Mouse (Mus musculus) CD4-positive, CD25-positive, alpha-beta regulatory T cell, adult 4 months (primary cell): ENCODE results near the gene Lrrc56. TPM values are rescaled to one million over a fixed set of nuclear protein-coding genes. Genes with fewer than 3 reads are reported as not detected.
"Not testable (repeated sequence)": the region's sequence is repeated elsewhere in the genome, so short reads cannot be mapped to it uniquely, and the experiment has no call there.

Source experiments
- ATAC-seq: one replicate; pipeline ENCODE4 v1.8.0; 2017
- polyA plus RNA-seq, 2 experiments: library from polyadenylated mRNA; unstranded; fragments of 100-300 nt; shearing (Covaris generic); gene quantifications; one replicate each; pipeline ENCODE4 v1.2.1; 2017

Gene Lrrc56
- polyA plus RNA-seq, 2 experiments from 2014 or later = 2.2 to 4.5 TPM

DNA sequence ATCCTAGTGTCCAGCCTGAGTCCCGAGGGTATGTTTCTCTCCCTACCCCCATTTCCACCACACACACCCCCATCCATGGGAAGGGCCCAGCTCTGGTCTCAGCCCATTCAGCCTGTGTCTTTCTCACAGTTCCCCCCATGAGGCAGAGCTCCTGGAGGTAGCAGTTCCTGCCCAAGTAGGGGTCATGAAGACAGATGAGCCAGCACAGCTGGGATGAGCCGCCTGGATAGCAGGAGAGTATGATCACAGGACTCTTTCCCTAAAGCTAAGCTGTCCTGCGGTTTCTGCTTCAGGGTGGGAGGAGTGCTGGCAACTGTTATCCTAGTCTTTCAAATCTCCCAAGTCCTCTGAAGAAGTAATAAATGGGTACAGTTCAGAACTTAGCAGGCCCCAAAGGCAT, 24.2 kb downstream of the Lrrc56 start:
- no peak for ATAC-seq

DNA sequence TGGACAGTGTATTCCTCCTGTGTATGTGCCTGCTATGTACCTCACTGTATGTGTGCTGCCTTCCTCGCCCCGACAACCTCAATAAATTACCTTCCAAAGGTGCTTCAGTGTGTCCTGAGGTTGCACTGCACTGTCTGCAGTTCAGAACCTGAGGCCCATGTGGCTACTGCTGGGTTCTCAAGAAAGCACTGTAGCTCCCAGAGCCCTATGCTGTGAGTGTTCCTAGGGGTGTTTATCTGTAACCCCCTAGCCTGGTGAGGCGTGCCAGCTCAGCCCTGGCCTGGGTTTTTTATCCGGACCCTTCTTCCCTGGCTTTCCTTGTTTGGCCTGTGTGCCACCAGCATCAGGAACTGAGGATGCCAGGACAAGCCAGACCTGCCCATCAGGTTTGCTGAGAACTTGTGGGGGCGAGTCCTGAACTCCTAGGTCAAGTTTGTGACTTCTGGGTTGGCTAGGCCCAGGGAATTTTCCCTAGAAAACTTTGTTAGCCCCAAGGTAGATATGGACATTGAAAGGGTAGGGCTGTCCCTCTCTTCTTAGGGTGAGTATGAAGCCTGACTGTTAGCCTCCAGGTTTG, 24.7 kb downstream of the Lrrc56 start:
- ATAC-seq = no peak

DNA sequence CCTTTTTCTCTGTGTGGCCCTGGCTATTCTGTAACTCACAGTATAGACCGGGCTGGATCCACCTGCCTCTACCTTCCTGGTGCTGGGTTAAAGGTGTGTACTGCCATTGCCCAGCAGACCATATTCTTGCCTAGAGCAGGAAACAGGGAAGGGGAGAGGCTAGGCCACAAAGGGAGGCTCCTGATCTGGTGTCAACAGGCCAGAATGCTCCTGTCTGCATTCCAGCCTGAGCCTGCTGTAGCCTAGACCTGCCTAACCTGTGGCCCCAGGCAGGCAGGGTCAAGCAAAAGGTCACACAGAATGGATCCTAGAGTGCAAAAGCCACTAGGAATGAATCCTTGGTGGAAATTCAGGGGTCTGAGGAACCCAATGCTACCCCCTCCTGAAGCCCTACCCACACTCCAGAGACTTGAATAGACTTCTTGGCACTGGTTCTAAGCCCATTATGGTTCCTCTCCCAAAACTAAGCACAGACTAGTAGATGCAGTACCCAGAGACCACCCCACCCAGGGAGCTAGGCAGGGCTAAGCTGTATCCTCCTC, 25.7 kb downstream of the Lrrc56 start:
- no peak for ATAC-seq

DNA sequence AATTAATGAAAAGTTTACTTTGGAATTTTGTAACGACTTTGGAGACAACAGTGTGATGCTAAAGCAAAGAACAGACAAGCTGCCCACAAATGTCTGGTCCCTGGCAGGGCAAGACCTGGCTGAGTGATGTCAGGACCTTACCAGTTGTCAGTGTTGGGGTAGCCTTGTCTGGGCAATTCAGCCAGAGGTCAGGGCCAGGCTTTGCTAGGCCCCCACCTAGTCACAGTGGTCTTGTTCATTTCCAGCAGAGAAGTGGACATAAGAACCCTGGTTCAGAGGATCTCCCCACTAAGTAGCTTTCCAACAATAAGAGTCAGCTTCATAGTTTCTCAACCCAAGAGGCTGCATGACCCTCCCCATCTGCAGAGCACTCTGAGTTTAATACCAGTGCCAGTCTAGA, 26.4 kb downstream of the Lrrc56 start:
- ATAC-seq = no peak

DNA sequence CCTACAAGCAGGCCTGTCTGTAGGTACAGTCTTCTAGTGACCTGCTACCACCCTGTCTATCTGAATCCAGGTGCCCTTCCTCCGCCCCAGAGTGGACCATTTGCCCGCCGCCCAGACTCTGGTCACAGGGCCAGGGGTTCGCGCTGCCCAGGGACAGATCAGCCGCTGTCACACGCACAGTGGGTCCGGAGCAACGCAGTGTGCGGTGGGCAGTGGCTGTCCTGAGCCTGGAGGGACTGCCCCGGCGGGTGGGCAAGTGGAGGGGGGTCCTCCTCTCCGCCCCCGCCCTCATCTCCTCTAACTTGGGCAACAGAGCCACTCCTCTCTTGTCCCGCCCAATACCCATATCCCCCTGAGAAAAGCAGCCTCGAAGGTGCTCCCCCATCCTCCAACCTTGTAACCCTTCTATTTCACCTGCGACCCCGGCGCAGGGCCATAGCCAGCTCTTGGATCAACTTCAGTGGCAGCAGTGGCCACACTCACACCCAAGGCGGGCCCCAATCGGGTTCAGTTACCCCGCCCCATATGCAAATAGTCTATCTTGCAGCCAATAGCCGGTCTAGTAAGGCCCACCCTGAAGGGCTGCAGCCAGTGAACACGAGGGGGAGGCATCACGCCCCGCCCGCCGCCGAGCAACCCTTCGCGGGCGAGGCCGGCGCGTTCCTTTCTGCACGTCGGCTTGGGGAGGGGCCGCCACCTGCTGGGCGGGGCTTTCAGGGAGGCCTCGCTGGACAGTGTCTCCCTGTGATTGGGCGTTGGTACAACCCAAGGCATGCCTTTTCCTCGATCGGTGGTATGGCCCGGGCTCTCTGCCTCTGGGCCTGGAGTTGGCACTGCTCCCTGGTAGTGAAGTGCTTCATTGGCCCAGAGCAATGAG, 27.5 kb downstream of the Lrrc56 start:
- peak; percentile 93 for ATAC-seq

DNA sequence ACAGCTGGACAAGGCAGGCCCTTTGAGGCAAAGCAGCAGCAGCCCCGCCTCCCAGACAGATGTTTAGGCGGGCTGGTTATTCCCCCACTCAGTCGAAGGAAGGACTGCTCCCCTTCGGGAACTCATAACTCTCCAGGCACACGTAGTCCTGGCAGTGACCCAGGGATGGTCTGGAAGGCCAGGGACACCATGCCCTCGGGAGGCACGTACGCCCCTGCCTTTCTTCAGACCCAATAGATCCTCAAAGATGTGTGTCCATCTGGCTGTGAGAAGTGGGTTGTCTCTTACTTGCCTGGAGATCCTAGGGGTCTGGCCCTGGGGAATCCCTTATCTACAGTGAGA, 28.1 kb downstream of the Lrrc56 start:
- ATAC-seq = no peak

DNA sequence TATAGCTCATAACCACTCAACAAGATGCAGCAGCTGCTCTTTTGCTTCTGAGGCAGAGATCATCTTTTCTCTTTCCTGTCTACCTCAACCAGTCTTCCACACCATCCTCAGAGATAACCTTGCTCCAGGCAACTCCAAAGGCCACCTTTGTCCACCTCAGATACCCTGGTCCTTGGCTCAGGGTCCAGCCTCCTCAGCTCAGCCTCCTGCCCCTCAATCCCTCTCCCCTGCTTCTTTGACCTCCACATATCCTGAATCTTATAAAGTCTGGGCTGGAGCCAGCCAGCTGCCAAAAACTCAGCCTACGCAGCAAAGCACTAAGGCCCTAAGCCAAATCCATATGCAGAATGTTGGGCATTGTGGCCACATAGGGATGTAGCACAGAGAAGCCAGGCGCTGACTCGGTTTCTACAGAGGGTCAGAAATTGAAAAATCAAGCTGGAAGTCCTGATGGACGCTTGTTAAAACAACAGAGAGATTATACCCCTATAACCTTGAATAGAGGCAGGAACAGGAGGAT, 28.8 kb downstream of the Lrrc56 start:
- no peak for ATAC-seq

DNA sequence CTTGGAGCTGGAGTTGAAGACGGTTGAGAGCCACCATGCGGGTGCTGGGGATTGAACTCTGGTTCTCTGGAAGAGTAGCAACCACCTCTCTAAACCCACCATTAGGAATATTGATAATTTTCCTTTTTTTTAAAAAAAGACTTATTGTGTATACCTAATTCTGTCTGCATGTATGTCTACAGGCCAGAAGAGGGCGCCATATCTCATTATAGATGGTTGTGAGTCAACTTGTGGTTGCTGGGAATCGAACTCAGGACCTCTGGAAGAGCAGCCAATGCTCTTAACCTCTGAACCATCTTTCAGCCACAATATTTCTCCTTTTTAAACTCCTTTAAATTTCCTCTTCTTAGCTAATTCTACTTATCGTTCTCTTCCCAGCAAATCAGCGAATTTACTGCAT, 32.6 kb downstream of the Lrrc56 start:
- ATAC-seq = no peak

DNA sequence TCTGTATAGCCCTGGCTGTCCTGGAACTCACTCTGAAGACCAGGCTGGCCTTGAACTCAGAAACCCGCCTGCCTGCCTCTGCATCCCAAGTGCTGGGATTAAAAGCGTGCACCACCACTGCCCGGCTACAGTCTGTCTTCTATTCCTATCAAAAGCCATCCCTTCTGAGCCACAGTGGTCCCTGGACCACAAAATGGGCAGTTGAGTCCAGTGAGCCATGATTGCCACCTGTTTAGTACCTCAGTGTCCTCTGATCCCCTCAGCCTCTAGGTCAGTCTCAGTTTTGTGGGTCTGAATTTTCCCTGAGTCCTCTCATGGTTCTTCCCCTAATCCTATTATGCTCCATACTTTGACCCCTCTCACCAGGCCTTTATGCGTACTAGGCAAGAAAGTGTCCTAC, 33.8 kb downstream of the Lrrc56 start:
- no peak for ATAC-seq

DNA sequence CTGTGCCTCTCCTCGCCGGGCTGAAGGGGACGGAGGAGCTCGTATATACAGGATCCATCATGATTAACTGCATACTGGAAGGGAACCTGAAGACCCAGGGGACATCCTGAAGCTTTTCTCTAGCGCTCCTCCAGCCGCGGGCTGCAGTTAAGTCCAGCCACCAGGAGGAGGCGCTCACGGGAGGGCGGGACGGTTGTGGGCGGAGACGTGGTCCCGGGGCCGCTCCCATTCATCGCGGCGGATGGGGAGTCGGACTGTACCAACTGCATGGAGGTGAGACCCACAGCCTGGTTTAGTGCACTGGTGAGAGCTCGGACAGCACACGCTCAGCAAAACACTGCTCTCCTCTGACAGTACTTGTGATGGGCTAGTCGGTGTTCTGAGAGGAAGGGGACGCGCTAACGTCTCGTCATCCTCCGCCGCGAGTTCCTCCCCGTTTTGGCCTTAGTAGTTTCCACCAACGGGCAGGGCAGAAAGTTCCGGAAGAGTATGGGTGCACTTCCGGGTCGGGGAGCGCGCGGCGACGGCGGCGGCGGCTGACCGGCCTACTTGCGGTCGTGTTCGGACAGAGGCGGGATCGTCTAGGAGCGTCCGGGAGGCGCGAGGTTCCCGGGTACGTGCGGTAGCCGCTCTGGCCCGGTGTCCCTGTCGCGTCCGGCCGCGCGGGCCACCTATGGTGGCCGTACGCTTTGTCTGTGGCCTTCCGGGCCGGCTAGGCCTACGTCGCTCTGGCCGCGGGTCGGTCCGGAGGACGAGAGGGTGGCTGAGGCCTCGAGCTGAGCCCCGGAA, 34.5 kb downstream of the Lrrc56 start, which contains the start of gene Phrf1:
Gene Phrf1 (plus strand): TSS at position 506 of the 789 bp plus-strand sequence.
- ATAC-seq = peak; percentile 95

DNA sequence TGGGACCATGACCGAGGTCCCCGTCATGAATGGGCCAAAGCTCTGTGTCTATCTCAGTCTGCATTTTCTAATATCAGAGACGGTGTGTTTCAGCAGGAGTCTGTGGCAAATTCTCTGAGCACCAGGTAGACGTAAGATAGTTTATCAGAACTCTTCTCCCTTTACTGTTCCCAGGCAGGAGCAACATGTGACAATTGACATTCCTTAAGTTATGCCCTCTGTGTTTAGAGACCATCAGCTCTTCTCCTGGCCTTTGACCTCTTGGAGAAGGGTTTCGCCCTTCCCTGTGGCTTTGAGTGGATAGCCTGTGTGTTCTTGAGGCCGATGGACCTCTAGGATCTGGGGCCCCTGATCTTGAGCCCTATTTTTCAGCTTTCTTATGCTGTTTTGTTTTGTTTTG, 35.7 kb downstream of the Lrrc56 start:
- no peak for ATAC-seq

DNA sequence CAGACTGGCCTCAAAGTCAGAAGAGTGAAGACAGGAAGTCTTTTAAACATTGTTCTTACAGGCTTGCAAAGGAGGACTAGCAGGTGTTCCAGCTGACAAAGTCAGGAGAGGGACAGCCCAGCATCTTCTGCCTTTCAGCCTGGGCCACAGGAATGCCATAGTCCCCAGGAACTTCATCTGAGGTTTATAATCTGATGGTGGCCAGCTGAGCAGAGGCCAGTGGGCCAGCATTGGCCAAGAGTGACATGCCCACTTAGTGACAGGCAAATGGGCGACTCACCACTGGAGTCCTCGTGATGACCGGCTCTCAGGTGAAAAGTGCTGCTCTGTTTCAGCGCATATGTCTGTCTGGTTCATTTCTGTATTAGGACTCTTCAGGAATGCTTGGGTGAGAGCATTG, 36.6 kb downstream of the Lrrc56 start:
- no peak for ATAC-seq

DNA sequence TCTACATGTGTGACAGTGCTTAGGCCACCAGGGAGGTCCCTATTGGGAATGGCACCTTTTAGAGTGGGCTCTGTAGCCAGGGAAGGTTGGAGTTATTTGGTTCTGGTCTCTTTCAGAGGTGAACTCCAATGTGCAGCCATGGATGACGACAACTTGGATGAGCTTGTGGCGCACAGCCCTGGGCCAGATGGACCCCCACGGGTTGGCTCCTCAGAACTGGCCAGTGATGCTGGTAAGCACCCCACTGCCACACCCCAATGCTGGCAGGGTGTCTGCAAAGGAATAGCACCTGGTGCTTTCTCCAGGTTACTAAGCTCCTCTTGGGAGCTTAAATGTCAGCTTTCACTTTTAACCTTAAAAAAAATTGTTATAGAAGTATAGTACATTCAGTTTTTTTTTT, 37.2 kb downstream of the Lrrc56 start:
- no peak for ATAC-seq

DNA sequence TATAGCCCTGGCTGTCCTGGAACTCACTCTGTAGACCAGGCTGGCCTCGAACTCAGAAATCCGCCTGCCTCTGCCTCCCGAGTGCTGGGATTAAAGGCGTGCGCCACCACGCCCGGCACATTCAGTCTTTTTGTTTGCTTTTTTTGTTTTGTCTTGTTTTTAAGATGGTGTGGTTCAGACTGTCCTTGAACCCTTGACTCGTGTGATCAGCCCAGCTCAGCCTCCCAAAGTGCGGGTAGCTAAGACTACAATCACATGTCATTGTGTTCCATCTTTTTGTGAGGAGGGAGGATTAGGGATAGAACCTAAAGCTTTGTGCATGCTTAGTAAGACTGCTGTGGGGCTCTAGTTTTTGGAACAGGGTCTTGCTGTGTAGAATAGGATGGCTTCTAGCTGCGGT, 37.6 kb downstream of the Lrrc56 start:
- ATAC-seq = no peak

DNA sequence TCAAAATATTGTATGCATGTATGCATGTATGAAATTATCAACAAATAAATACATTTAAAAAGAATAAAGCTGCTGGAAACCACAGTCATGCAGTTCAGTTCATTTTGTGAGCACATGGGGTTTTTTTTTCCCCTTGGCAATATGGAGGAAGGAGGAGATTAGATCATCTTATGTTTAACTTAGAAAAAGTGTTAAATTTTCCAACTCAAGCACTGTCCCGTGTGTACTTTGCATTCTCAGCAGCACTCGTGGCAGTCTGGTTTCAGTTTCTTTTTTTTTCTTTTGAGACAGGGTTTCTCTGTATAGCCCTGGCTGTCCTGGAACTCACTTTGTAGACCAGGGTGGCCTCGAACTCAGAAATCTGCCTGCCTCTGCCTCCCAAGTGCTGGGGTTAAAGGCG, 56.5 kb downstream of the Lrrc56 start:
- not testable (repeated sequence) for ATAC-seq

DNA sequence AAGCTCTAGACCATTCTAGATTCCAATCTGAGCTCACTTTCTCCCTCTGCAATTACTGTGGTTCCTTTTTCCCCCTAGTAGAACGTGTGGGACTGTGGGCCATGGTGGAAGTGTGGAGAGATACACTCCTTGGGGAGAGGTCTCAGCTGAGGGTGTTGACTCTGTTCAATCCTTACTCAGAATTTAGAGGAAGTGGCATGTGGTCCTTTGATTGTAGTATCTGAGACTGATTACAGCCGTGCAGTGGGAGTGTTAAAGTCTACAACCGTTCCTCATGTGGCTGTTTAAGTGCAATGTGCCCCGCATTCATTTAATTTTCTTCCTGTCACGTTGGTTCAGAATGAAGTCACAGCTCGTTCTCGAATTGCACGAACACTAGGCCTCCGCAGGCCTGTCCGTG, 62.2 kb downstream of the Lrrc56 start:
- ATAC-seq = no peak

Other genes starting within 250 kb of the Lrrc56 start
- not detected for gene Ifitm5, start 243.9 kb upstream of the Lrrc56 start, polyA plus RNA-seq
- under 1 TPM in 1 of 2 experiments, not detected in 1; 0.82 TPM for gene Gm45717, start 238.2 kb upstream of the Lrrc56 start, polyA plus RNA-seq
- 10 to 100 TPM; 39.6 to 46.5 TPM for gene Ifitm2, start 238.2 kb upstream of the Lrrc56 start, polyA plus RNA-seq
- not detected for gene Ifitm1, start 226.9 kb upstream of the Lrrc56 start, polyA plus RNA-seq
- 1 to 10 TPM; 2.9 to 4.4 TPM for gene Ifitm3, start 183.4 kb upstream of the Lrrc56 start, polyA plus RNA-seq
- not detected for gene Ifitm6, start 176.2 kb upstream of the Lrrc56 start, polyA plus RNA-seq
- not detected for gene Gm17387, start 165.0 kb upstream of the Lrrc56 start, polyA plus RNA-seq
- 1 to 10 TPM; 6.6 to 7.8 TPM for gene B4galnt4, start 133.1 kb upstream of the Lrrc56 start, polyA plus RNA-seq
- 100 to 1,000 TPM; 293 to 427 TPM for gene Pkp3, start 115.9 kb upstream of the Lrrc56 start, polyA plus RNA-seq
- gene Sigirr, start 93.6 kb upstream of the Lrrc56 start, polyA plus RNA-seq = 100 to 1,000 TPM; 202 to 308 TPM
- not detected for gene Ano9, start 76.4 kb upstream of the Lrrc56 start, polyA plus RNA-seq
- 10 to 100 TPM in 1 of 2 experiments, 1 to 10 TPM in 1; 6.7 to 10.1 TPM for gene Ptdss2, start 71.8 kb upstream of the Lrrc56 start, polyA plus RNA-seq
- gene Rnh1, start 21.3 kb upstream of the Lrrc56 start, polyA plus RNA-seq = 100 to 1,000 TPM; 121 to 188 TPM
- 1 to 10 TPM; 3.8 to 4.3 TPM for gene Hras, start 152 bp upstream of the Lrrc56 start, polyA plus RNA-seq
- 1 to 10 TPM; 8.5 to 9.6 TPM for gene Lmntd2, start 19.9 kb downstream of the Lrrc56 start, polyA plus RNA-seq
- gene Rassf7, start 21.7 kb downstream of the Lrrc56 start, polyA plus RNA-seq = 10 to 100 TPM; 14.2 to 15.9 TPM
- 10 to 100 TPM; 45.3 to 54.8 TPM for gene Phrf1, start 34.6 kb downstream of the Lrrc56 start, polyA plus RNA-seq
- 100 to 1,000 TPM; 119 to 231 TPM for gene Irf7, start 72.3 kb downstream of the Lrrc56 start, polyA plus RNA-seq
- gene Cdhr5, start 82.6 kb downstream of the Lrrc56 start, polyA plus RNA-seq = not detected
- not detected for gene Sct, start 85.0 kb downstream of the Lrrc56 start, polyA plus RNA-seq
- not detected for gene Drd4, start 97.8 kb downstream of the Lrrc56 start, polyA plus RNA-seq
- gene Deaf1, start 133.5 kb downstream of the Lrrc56 start, polyA plus RNA-seq = 10 to 100 TPM; 24.5 to 29.1 TPM
- gene Tmem80, start 133.6 kb downstream of the Lrrc56 start, polyA plus RNA-seq = 10 to 100 TPM; 28.5 to 52.5 TPM
- gene Eps8l2, start 144.7 kb downstream of the Lrrc56 start, polyA plus RNA-seq = not detected
- gene Taldo1, start 198.0 kb downstream of the Lrrc56 start, polyA plus RNA-seq = 100 to 1,000 TPM; 309 to 337 TPM
- 100 to 1,000 TPM; 106 to 109 TPM for gene Gatd1, start 220.0 kb downstream of the Lrrc56 start, polyA plus RNA-seq
- not detected for gene Cend1, start 235.3 kb downstream of the Lrrc56 start, polyA plus RNA-seq
- 10 to 100 TPM; 41.4 to 60.0 TPM for gene Slc25a22, start 243.7 kb downstream of the Lrrc56 start, polyA plus RNA-seq
- 10 to 100 TPM in 1 of 2 experiments, 1 to 10 TPM in 1; 7.1 to 22.1 TPM for gene Pidd1, start 249.9 kb downstream of the Lrrc56 start, polyA plus RNA-seq